Mouse (Mus musculus): Measurements from ENCODE around the gene Snx9.

DNA sequence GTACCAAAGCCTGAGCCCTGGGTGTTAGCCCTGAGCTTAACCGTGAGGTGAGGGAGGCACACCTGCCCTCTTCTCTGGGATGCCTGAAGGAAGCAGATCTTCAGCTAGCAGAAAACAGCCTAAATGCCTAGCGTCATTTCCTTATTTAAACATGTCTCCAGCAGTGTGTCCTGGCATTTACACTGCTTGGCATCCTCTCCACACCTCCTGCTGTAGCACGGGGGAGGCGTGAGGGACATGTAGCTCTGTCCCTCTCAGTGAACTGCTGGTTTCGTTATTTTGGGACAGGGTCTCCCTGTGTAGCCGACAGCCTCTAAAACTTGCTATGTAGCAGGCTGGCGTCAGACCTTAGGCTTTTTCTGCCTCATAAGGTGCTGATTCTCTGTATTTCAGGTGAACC lies 55.5 kb downstream of the Snx9 start:
- TF ChIP-seq TBP (IDR thresholded peaks at IDR 0.05; ENCODE audit: low read depth, low read length) (no peak), EP300 (IDR thresholded peaks at IDR 0.05; ENCODE audit: low read depth in 1 of 2, low read length in 2 of 2) (no peak), MYC (IDR thresholded peaks at IDR 0.05; ENCODE audit: low read depth, low read length) (no peak), POLR2A (IDR thresholded peaks at IDR 0.05; ENCODE audit: control insufficient read depth in 1 of 2, insufficient read depth in 1 of 2, low read depth in 1 of 2, low read length in 2 of 2, poor library complexity in 1 of 2) (no peak), CTCF (IDR thresholded peaks at IDR 0.05 in 2 of 3, conservative IDR thresholded peaks at IDR 0.05 in 1 of 3; ENCODE audit: control insufficient read depth in 1 of 3, insufficient read depth in 1 of 3, low read depth in 2 of 3, low read length in 3 of 3, poor library complexity in 1 of 3, severe bottlenecking in 1 of 3) (no peak), BHLHE40 (IDR thresholded peaks at IDR 0.05; ENCODE audit: borderline replicate concordance, low read depth, low read length) (no peak), ZC3H11A (IDR thresholded peaks at IDR 0.05; ENCODE audit: low read depth, low read length) (no peak), KAT2A (conservative IDR thresholded peaks at IDR 0.05; ENCODE audit: low read depth, low read length) (no peak), MAZ (IDR thresholded peaks at IDR 0.05; ENCODE audit: low read depth, low read length) (no peak)
